Mouse (Mus musculus): Measurements from ENCODE around the gene Erv3. TPM values are rescaled to one million over a fixed set of nuclear protein-coding genes. Genes with fewer than 3 reads are reported as not detected.

Gene Erv3
- polyA plus RNA-seq, 1 experiment from 2014 or later, result not detected

DNA sequence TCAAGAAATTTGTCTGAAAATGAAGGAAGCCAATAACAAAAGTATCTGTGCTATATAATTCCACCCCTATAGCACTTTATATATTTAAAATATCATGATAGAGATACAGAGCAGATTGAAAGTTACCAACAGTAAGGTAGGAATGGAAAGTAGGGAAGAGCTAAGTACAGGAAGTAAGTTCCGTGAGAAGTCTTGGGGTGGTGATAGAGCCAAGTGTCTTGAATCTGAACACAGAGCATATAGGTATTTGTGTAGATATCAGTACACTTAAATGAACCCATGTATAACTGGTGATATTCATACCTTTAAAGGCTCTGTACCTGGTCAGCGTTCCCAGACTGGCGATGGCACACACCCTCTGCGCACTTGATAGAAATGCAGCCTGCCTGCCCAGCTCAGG is 9.5 kb downstream of the Erv3 start:
- H3K27me3 ChIP-seq (replicated peaks; ENCODE audit: control insufficient read depth, insufficient read depth, low read length), result no peaks in the 10 kb centered on the region
- no peaks in the 10 kb centered on the region for H3K9me3 ChIP-seq (ENCODE audit: control insufficient read depth, low read length)
- H3K36me3 ChIP-seq (ENCODE audit: control insufficient read depth, insufficient read depth, low read length), result no peaks in the 10 kb centered on the region
- H3K4me1 ChIP-seq (ENCODE audit: control insufficient read depth, insufficient read depth, low read length), result peaks cover 3% of the 10 kb centered on the region; the same call in 1 of the 2 replicates
- H3K27ac ChIP-seq (ENCODE audit: low read length), result no peak overlapping the region
- no peak overlapping the region for H3K4me2 ChIP-seq (ENCODE audit: low read depth, low read length)
- no peak overlapping the region for H3K9ac ChIP-seq (ENCODE audit: low read depth, low read length)
- H3K4me3 ChIP-seq (ENCODE audit: low read length), result no peak overlapping the region
- ATAC-seq, result no peak
- 94% methylated on average over 4 of the region's 4 CpGs for WGBS

DNA sequence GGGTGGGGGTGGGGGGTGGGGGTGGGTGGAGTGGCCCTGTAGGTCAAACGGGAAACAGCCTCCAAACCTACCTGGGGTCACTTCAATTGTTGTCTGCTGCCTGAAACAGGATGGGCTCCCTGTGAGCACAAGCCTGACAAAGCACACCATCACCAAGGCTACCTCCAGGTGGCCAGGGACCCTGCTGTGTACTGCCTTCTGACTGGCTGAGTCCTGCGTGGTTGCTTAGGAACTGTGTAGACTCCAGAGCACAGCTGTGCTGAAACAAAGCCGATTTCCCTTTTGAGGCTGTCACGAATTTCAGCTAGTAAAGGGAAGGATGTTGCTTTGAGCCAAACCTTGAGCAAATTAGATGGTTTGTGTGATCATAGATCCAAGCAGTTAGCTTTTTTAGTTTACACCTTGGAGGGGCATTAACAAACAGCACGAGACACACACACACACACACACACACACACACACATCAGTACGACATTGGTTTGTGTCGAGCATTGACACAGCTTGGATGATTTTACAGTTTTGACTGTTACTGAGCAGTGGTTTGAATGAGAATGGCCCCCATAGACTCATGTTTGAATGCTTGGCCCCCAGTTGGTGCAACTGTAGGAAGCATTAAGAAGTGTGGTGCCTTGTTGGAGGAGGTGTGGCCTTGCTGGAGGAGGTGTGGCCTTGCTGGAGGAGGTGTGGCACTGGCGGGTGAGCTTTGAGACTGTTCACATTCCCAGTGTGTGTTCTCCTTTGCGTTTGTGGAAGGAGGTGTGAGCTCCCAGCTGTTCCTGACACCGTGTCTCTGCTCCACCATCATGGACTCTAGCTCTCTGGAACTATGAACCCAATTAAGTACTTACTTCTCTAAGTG is 11.8 kb downstream of the Erv3 start:
- Histone ChIP-seq H3K4me3 (ENCODE audit: low read length) (no peak overlapping the region), H3K27ac (ENCODE audit: low read length) (no peak overlapping the region), H3K36me3 (ENCODE audit: control insufficient read depth, insufficient read depth, low read length) (no peaks in the 10 kb centered on the region), H3K4me2 (ENCODE audit: low read depth, low read length) (no peak overlapping the region), H3K9me3 (ENCODE audit: control insufficient read depth, low read length) (no peaks in the 10 kb centered on the region), H3K4me1 (ENCODE audit: control insufficient read depth, insufficient read depth, low read length) (peaks cover 3% of the 10 kb centered on the region; the same call in 1 of the 2 replicates), H3K9ac (ENCODE audit: low read depth, low read length) (no peak overlapping the region), H3K27me3 (replicated peaks; ENCODE audit: control insufficient read depth, insufficient read depth, low read length) (no peaks in the 10 kb centered on the region)
- 8% methylated on average over 10 of the region's 10 CpGs for WGBS
- ATAC-seq, result peak; percentile 82

DNA sequence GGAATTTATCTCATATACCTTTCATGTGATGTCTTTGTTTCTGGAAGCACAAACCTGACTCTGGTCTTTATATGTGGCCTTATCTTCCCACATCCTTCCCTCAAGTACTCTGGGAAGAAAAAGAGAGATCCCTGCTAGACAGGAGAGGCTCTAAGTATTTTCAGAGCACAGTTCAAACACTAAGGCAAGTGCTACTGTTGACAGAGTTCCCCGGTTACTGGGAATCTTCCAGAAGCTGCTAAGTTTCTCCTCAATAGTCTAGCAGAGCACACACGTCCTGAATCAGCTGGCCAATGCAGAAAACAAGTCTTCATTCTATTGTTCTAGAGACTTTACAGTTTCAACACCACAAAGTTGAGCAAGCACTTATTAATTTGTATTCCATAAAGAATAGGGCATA is 12.7 kb downstream of the Erv3 start:
- Histone ChIP-seq H3K36me3 (ENCODE audit: control insufficient read depth, insufficient read depth, low read length) (no peaks in the 10 kb centered on the region), H3K9ac (ENCODE audit: low read depth, low read length) (no peak overlapping the region), H3K27me3 (replicated peaks; ENCODE audit: control insufficient read depth, insufficient read depth, low read length) (no peaks in the 10 kb centered on the region), H3K4me3 (ENCODE audit: low read length) (no peak overlapping the region), H3K27ac (ENCODE audit: low read length) (no peak overlapping the region), H3K4me2 (ENCODE audit: low read depth, low read length) (no peak overlapping the region), H3K4me1 (ENCODE audit: control insufficient read depth, insufficient read depth, low read length) (peaks cover 3% of the 10 kb centered on the region; the same call in 1 of the 2 replicates), H3K9me3 (ENCODE audit: control insufficient read depth, low read length) (no peaks in the 10 kb centered on the region)
- 44% methylated on average over 2 of the region's 2 CpGs for WGBS
- no peak for ATAC-seq

DNA sequence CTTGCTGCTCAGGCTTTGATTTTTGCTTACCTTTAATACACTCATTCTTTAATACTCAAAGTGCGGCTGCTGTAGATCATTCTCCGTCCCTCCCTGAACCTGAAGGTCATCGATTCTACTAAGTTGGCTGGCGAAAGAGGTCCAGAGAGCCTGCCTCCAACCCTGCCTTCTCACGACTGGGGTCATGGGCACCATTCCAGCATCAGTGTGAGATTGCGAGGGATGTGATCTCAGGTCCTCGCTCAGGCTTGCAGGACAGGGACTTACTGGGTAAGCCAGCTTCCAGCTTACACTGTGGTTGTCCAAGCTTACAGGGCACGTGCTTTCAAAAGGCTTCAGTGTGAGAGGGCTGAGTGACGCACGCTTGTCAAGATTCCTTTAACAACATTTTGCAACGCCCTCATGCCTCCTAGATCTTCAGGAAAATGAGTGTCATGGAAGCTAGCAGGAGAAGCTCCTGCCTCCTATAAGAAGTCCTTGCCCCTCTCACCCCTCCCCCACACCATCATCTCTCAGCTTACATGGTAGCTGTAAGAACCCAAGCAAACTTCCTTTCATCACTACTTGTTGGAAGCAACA is 13.3 kb downstream of the Erv3 start:
- H3K9ac ChIP-seq (ENCODE audit: low read depth, low read length), result no peak overlapping the region
- H3K27me3 ChIP-seq (replicated peaks; ENCODE audit: control insufficient read depth, insufficient read depth, low read length), result no peaks in the 10 kb centered on the region
- no peak overlapping the region for H3K4me3 ChIP-seq (ENCODE audit: low read length)
- no peaks in the 10 kb centered on the region for H3K36me3 ChIP-seq (ENCODE audit: control insufficient read depth, insufficient read depth, low read length)
- no peak overlapping the region for H3K4me2 ChIP-seq (ENCODE audit: low read depth, low read length)
- ATAC-seq, result no peak
- peaks cover 3% of the 10 kb centered on the region; the same call in 1 of the 2 replicates for H3K4me1 ChIP-seq (ENCODE audit: control insufficient read depth, insufficient read depth, low read length)
- WGBS, result 53% methylated on average over 11 of the region's 11 CpGs
- no peaks in the 10 kb centered on the region for H3K9me3 ChIP-seq (ENCODE audit: control insufficient read depth, low read length)
- no peak overlapping the region for H3K27ac ChIP-seq (ENCODE audit: low read length)

DNA sequence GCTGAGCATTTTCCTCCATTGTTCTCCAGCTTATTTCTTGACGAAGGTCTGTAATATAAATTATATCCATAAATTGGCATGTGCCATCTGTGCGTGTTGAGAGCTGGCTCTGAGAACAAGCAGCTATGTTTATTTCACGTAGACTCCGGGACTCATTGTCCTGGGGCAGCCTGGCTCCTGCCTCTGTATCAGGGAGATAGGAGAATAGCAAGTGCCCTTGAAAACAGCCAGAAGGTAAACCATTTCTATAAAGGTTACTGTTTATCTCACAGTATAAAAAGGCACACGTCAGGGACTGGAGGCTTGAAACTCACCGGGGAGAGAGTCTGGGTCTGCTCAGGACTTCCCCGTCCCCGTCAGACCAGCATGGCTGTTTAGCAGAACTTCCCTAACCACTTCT is 13.9 kb downstream of the Erv3 start:
- H3K4me2 ChIP-seq (ENCODE audit: low read depth, low read length), result no peak overlapping the region
- 49% methylated on average over 8 of the region's 8 CpGs for WGBS
- H3K9ac ChIP-seq (ENCODE audit: low read depth, low read length), result no peak overlapping the region

DNA sequence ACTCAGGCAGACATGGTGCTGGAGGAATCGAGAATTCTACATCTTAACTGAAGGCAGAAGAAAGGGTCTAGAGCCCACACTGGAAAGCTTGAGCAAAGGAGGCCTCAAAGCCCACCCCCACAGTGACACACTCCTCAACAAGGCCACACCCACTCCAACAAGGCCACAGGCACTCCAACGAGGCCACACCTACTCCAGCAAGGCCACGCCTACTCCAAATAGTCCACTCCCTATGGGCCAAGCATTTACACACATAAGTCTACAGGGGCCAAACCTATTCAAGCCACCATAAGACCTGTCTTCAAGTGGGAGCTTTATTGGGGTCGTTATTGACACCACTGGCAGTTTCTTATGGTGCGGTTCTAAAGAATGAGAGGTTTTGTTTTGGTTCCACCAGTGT is 17.0 kb downstream of the Erv3 start:
- no peak for ATAC-seq
- 81% methylated on average over 5 of the region's 5 CpGs for WGBS
- H3K27me3 ChIP-seq (replicated peaks; ENCODE audit: control insufficient read depth, insufficient read depth, low read length), result no peaks in the 10 kb centered on the region

More for the DNA sequence above, 13.9 kb downstream of the Erv3 start:
- Histone ChIP-seq H3K4me3 (ENCODE audit: low read length) (no peak overlapping the region), H3K9me3 (ENCODE audit: control insufficient read depth, low read length) (no peaks in the 10 kb centered on the region), H3K4me1 (ENCODE audit: control insufficient read depth, insufficient read depth, low read length) (peaks cover 3% of the 10 kb centered on the region; the same call in 1 of the 2 replicates), H3K27me3 (replicated peaks; ENCODE audit: control insufficient read depth, insufficient read depth, low read length) (no peaks in the 10 kb centered on the region), H3K27ac (ENCODE audit: low read length) (no peak overlapping the region), H3K36me3 (ENCODE audit: control insufficient read depth, insufficient read depth, low read length) (no peaks in the 10 kb centered on the region)
- no peak for ATAC-seq

DNA sequence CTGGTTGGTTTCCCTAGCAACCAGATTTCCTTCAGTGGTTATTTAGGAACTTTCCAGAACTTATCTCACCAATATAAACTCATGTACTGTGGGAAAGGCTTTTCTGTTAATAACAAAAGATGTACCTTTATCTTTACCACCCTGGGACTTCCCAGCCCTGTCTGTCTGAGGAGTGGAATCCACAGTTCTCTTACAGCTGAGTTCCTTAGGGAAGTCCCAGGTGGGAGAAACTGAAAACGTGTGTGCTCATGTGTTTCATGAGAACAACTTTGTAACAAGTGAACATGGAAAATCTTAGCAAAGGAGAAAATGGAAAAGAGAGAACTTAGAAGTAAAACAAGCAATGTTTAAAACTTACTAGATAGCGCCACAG is 18.2 kb downstream of the Erv3 start:
- no peak for ATAC-seq
- Histone ChIP-seq H3K27me3 (replicated peaks; ENCODE audit: control insufficient read depth, insufficient read depth, low read length) (no peaks in the 10 kb centered on the region), H3K4me1 (ENCODE audit: control insufficient read depth, insufficient read depth, low read length) (no peaks in the 10 kb centered on the region; the same call in 1 of the 2 replicates), H3K9me3 (ENCODE audit: control insufficient read depth, low read length) (no peaks in the 10 kb centered on the region), H3K4me3 (ENCODE audit: low read length) (no peak overlapping the region), H3K36me3 (ENCODE audit: control insufficient read depth, insufficient read depth, low read length) (no peaks in the 10 kb centered on the region), H3K9ac (ENCODE audit: low read depth, low read length) (no peak overlapping the region), H3K27ac (ENCODE audit: low read length) (no peak overlapping the region), H3K4me2 (ENCODE audit: low read depth, low read length) (no peak overlapping the region)
- WGBS, result 62% methylated on average over 2 of the region's 2 CpGs

More for the DNA sequence above, 17.0 kb downstream of the Erv3 start:
- no peaks in the 10 kb centered on the region for H3K36me3 ChIP-seq (ENCODE audit: control insufficient read depth, insufficient read depth, low read length)
- H3K4me2 ChIP-seq (ENCODE audit: low read depth, low read length), result no peak overlapping the region
- no peak overlapping the region for H3K9ac ChIP-seq (ENCODE audit: low read depth, low read length)
- H3K4me3 ChIP-seq (ENCODE audit: low read length), result no peak overlapping the region
- no peak overlapping the region for H3K27ac ChIP-seq (ENCODE audit: low read length)
- H3K9me3 ChIP-seq (ENCODE audit: control insufficient read depth, low read length), result no peaks in the 10 kb centered on the region
- H3K4me1 ChIP-seq (ENCODE audit: control insufficient read depth, insufficient read depth, low read length), result peaks cover 2% of the 10 kb centered on the region; the same call in 1 of the 2 replicates

DNA sequence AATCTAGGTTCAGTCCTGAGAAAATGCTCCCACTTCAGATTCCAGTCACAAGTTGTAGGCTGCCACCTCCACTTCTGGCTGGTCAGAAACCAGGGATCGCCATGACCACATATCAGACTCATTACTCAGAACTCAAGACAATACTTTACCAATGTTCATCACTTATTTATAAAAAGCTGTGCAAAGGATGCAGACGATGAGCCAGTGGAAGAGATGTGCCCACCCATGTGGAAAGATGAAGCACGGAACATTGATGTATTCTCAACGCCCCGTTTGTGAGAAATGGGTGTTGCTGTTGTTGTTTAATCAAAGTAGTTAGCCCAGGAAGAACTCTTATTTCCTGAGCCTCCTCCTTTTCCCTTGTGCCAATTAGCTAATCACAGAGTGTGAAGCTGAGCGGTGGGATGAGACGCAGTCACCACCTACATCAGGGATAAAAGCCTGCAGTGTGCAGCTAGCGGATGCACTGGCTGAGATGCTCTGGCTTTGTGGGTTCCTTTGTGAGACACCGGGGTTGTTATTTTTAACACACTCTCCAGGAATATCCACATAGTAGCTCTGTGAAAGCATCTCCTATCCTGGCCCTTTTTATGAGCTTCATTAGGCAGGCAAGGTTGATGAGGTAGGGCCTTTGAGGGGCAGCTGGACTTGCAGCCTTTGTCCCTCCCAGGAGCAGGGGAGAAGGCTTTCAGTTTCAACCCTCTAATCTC is 18.8 kb downstream of the Erv3 start:
- Histone ChIP-seq H3K27ac (ENCODE audit: low read length) (no peak overlapping the region), H3K4me1 (ENCODE audit: control insufficient read depth, insufficient read depth, low read length) (no peaks in the 10 kb centered on the region), H3K4me3 (ENCODE audit: low read length) (no peak overlapping the region), H3K27me3 (replicated peaks; ENCODE audit: control insufficient read depth, insufficient read depth, low read length) (no peaks in the 10 kb centered on the region), H3K4me2 (ENCODE audit: low read depth, low read length) (no peak overlapping the region), H3K36me3 (ENCODE audit: control insufficient read depth, insufficient read depth, low read length) (no peaks in the 10 kb centered on the region), H3K9ac (ENCODE audit: low read depth, low read length) (no peak overlapping the region), H3K9me3 (ENCODE audit: control insufficient read depth, low read length) (no peaks in the 10 kb centered on the region)
- 70% methylated on average over 9 of the region's 9 CpGs for WGBS
- no peak for ATAC-seq

DNA sequence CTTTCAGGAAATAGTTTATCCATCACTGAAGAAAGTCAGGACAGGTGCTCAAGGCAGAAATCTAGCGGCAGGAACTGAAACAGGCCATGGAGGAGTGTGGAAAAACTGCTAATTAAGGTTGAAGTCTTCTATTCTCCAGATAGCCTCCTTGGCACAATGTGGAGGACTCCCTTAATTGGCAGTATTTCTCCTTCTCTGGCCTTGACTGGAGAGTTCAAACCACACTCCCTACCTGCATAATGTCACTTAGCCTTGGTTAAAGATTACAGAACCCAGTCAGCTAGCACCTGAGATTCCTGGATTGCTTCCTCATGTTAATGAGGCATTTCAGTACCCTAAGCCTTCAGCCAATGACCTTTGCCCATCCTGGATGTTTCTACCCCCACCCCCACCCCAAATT is 25.3 kb downstream of the Erv3 start:
- WGBS, result 100% methylated on average over 1 of the region's 1 CpGs
- H3K4me2 ChIP-seq (ENCODE audit: low read depth, low read length), result no peak overlapping the region
- H3K36me3 ChIP-seq (ENCODE audit: control insufficient read depth, insufficient read depth, low read length), result no peaks in the 10 kb centered on the region
- H3K4me1 ChIP-seq (ENCODE audit: control insufficient read depth, insufficient read depth, low read length), result no peaks in the 10 kb centered on the region
- ATAC-seq, result no peak
- H3K27me3 ChIP-seq (replicated peaks; ENCODE audit: control insufficient read depth, insufficient read depth, low read length), result no peaks in the 10 kb centered on the region
- peaks cover 4% of the 10 kb centered on the region; the same call in 1 of the 2 replicates for H3K9me3 ChIP-seq (ENCODE audit: control insufficient read depth, low read length)
- no peak overlapping the region for H3K4me3 ChIP-seq (ENCODE audit: low read length)
- no peak overlapping the region for H3K9ac ChIP-seq (ENCODE audit: low read depth, low read length)
- H3K27ac ChIP-seq (ENCODE audit: low read length), result no peak overlapping the region
